Mouse (Mus musculus): Measurements from ENCODE around the gene Stk32c. TPM values are rescaled to one million over a fixed set of nuclear protein-coding genes. Genes with fewer than 3 reads are reported as not detected.

The Stk32c gene
- polyA plus RNA-seq, 1 experiment from 2014 or later: not detected

DNA sequence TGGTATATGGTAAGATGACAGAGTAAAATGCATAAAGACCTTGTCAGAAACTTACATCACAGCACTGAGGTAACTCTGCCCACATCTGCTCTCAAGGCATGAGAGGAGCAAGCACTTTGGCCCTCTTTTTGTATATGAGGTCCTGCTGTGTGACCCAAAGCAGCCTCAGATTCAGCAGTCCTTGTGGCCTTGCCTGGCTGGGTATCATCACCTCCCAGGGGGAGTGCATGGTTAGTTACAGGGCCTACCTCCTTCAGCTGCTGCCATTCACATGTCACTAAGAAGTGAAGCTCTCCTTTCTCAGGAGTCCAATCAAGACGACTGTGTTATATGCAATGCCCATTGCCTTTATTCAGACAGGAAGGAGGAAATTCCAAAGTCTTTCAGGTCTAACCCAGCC, 2.4 kb upstream of the Stk32c start:
- H3K27ac ChIP-seq (ENCODE audit: low read depth, low read length): no peak overlapping the region
- H3K27me3 ChIP-seq (ENCODE audit: control insufficient read depth, insufficient read depth, low read length): no peaks in the 10 kb centered on the region
- WGBS (ENCODE audit: insufficient replicate concordance): 67% methylated on average over 1 of the region's 1 CpGs
- H3K9me3 ChIP-seq (replicated peaks; ENCODE audit: control insufficient read depth, low read length): no peaks in the 10 kb centered on the region
- no peaks in the 10 kb centered on the region for H3K36me3 ChIP-seq (ENCODE audit: control insufficient read depth, insufficient read depth, low read length)
- ATAC-seq (replicated peaks; ENCODE audit: insufficient number of reproducible peaks, low FRiP score, low TSS enrichment): no peak
- H3K4me2 ChIP-seq: no peak overlapping the region
- H3K4me3 ChIP-seq (ENCODE audit: low read depth, low read length): no peak overlapping the region
- H3K9ac ChIP-seq (ENCODE audit: low read depth, low read length): no peak overlapping the region; the same call in 1 of the 2 replicates
- peaks cover 10% of the 10 kb centered on the region for H3K4me1 ChIP-seq (ENCODE audit: control insufficient read depth, insufficient read depth, low read length)

DNA sequence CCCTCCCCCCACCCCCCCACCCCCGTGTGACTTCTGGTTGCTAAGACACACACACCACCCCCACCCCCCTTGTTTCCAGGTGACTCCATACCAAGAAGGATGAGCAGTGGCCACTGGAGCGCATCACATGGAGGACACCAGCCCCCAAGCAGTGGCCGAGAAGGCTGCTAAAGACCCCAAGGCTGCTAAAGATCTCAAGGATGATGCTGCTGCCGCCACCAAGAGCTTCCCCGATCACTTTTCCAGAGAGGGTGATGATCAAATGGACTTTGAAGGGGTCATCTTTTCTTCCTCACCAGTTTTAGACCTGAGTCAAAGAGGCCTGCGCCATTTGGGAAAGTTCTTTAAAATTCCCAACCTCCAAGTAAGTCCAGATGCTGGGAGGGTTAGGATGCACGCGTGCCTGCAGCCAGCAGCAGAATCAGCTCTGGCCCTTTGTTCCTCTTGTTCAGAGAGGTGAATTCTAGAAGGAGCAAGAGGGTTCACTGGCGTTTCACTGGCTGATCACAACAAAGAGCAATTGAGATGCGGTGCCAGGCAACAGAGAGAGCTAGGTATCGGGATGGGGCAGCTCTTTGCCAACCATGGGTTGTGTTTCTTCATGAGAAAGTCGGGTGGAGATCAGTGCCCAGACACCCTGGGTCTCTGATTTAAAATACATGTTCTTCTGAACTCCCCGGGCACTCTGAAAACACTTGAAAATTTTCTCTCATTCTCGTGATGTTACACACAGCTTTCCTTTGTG, 1.7 kb upstream of the Stk32c start:
- ATAC-seq (replicated peaks; ENCODE audit: insufficient number of reproducible peaks, low FRiP score, low TSS enrichment): no peak
- Histone ChIP-seq H3K4me3 (ENCODE audit: low read depth, low read length) (no peak overlapping the region), H3K27ac (ENCODE audit: low read depth, low read length) (no peak overlapping the region), H3K9me3 (replicated peaks; ENCODE audit: control insufficient read depth, low read length) (no peaks in the 10 kb centered on the region), H3K9ac (ENCODE audit: low read depth, low read length) (no peak overlapping the region), H3K4me1 (ENCODE audit: control insufficient read depth, insufficient read depth, low read length) (peaks cover 10% of the 10 kb centered on the region), H3K27me3 (ENCODE audit: control insufficient read depth, insufficient read depth, low read length) (no peaks in the 10 kb centered on the region), H3K4me2 (no peak overlapping the region), H3K36me3 (ENCODE audit: control insufficient read depth, insufficient read depth, low read length) (no peaks in the 10 kb centered on the region)
- 77% methylated on average over 14 of the region's 14 CpGs for WGBS (ENCODE audit: insufficient replicate concordance)

DNA sequence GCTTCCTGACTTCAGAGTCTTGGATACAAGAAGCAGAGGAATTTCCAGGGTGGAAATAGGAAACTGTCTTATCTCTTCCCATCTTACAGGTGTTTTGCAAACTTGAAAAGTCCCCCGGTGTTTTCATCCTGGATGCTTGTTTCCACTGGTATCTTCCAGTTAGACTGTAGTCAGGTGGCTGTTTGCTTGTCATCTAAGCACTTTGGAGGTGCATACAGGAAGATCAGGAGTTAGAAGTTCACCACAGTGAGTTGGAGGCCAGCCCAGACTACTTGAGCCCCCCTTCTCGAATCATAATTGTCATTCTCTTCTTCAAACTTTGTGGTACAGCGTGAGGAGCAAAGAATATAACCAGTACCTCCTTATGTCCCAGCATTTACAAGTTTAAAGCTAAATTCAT, 1.1 kb upstream of the Stk32c start:
- H3K9ac ChIP-seq (ENCODE audit: low read depth, low read length): no peak overlapping the region
- 70% methylated on average over 3 of the region's 3 CpGs for WGBS (ENCODE audit: insufficient replicate concordance)
- H3K4me2 ChIP-seq: no peak overlapping the region
- H3K27me3 ChIP-seq (ENCODE audit: control insufficient read depth, insufficient read depth, low read length): no peaks in the 10 kb centered on the region
- H3K36me3 ChIP-seq (ENCODE audit: control insufficient read depth, insufficient read depth, low read length): no peaks in the 10 kb centered on the region
- H3K27ac ChIP-seq (ENCODE audit: low read depth, low read length): no peak overlapping the region
- H3K4me1 ChIP-seq (ENCODE audit: control insufficient read depth, insufficient read depth, low read length): peaks cover 7% of the 10 kb centered on the region
- H3K9me3 ChIP-seq (replicated peaks; ENCODE audit: control insufficient read depth, low read length): no peaks in the 10 kb centered on the region
- no peak overlapping the region for H3K4me3 ChIP-seq (ENCODE audit: low read depth, low read length)
- no peak for ATAC-seq (replicated peaks; ENCODE audit: insufficient number of reproducible peaks, low FRiP score, low TSS enrichment)

DNA sequence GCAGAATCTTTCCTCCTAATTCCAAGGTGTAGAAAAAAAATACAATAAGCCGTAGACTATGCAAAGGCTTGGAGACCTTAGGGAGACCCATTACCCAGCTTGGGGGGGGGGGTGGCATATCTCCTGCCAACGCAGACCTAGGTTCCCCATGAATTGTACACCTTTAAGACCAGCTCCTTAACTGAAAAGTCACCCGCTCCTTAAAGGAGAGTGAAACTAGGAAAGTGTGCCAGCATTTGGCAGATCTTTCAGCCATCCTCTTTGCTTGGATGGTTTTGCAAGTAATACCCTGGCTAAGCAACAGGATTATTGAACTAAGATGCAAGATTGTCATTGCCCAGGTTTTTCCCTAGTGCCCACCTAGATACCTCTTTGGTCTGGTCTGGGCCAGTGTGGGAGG, 644 bp upstream of the Stk32c start:
- Histone ChIP-seq H3K4me2 (peak overlapping the region; percentile 75), H3K9me3 (replicated peaks; ENCODE audit: control insufficient read depth, low read length) (no peaks in the 10 kb centered on the region), H3K36me3 (ENCODE audit: control insufficient read depth, insufficient read depth, low read length) (no peaks in the 10 kb centered on the region), H3K4me3 (ENCODE audit: low read depth, low read length) (peak overlapping the region; percentile 63; the same call in 1 of the 2 replicates), H3K27ac (ENCODE audit: low read depth, low read length) (no peak overlapping the region), H3K27me3 (ENCODE audit: control insufficient read depth, insufficient read depth, low read length) (no peaks in the 10 kb centered on the region), H3K4me1 (ENCODE audit: control insufficient read depth, insufficient read depth, low read length) (peaks cover 3% of the 10 kb centered on the region), H3K9ac (ENCODE audit: low read depth, low read length) (peak overlapping the region; percentile 73; the same call in 1 of the 2 replicates)
- WGBS (ENCODE audit: insufficient replicate concordance): 67% methylated on average over 3 of the region's 3 CpGs
- 0 out of 2 replicates have a peak, but pooled peaks have one; percentile 1 for ATAC-seq (replicated peaks; ENCODE audit: insufficient number of reproducible peaks, low FRiP score, low TSS enrichment)

DNA sequence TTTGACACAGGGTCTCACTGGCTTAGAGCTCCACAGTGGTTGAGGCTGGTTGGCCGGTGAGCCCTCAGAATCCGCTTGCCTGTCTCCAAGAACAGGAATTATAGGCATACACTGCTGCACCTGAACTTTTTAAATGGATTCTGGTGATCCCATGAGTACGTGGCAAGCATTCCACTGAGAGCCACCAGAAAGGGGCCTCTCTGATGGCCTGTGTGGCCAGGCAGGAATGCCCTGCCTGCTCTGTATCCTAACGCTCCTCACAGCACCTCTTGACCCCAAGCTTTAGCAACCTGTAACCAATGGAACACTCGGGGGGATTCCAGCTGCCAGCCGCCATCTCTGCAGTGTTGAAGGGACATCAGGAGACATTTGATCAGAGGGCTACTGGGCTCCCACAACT, 1.3 kb downstream of the Stk32c start:
- Histone ChIP-seq H3K4me2 (no peak overlapping the region), H3K27ac (ENCODE audit: low read depth, low read length) (no peak overlapping the region), H3K27me3 (ENCODE audit: control insufficient read depth, insufficient read depth, low read length) (no peaks in the 10 kb centered on the region), H3K9ac (ENCODE audit: low read depth, low read length) (no peak overlapping the region), H3K4me3 (ENCODE audit: low read depth, low read length) (no peak overlapping the region), H3K36me3 (ENCODE audit: control insufficient read depth, insufficient read depth, low read length) (no peaks in the 10 kb centered on the region), H3K9me3 (replicated peaks; ENCODE audit: control insufficient read depth, low read length) (no peaks in the 10 kb centered on the region), H3K4me1 (ENCODE audit: control insufficient read depth, insufficient read depth, low read length) (no peaks in the 10 kb centered on the region)
- no peak for ATAC-seq (replicated peaks; ENCODE audit: insufficient number of reproducible peaks, low FRiP score, low TSS enrichment)
- 80% methylated on average over 6 of the region's 6 CpGs for WGBS (ENCODE audit: insufficient replicate concordance)

DNA sequence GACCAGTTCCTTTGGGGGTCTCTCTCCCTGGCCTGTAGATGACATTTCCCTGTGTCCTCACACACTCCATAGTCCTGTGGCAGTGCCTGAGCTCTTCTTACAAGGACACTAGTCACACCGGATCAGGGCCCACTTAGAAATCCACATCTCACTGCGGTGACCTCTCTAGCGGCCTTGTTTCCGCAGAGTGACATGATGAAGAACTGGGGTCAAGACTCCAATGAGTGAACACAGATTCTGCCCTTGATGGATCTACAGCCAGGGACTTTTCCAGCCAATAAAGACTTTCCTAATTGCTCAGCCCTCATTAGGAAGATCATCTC, 4.4 kb downstream of the Stk32c start:
- H3K36me3 ChIP-seq (ENCODE audit: control insufficient read depth, insufficient read depth, low read length): no peaks in the 10 kb centered on the region
- no peak for ATAC-seq (replicated peaks; ENCODE audit: insufficient number of reproducible peaks, low FRiP score, low TSS enrichment)
- no peak overlapping the region for H3K27ac ChIP-seq (ENCODE audit: low read depth, low read length)
- H3K4me2 ChIP-seq: no peak overlapping the region
- no peaks in the 10 kb centered on the region for H3K27me3 ChIP-seq (ENCODE audit: control insufficient read depth, insufficient read depth, low read length)
- H3K9me3 ChIP-seq (replicated peaks; ENCODE audit: control insufficient read depth, low read length): no peaks in the 10 kb centered on the region
- 77% methylated on average over 4 of the region's 4 CpGs for whole genome bisulfite sequencing (ENCODE audit: insufficient replicate concordance)
- no peak overlapping the region for H3K4me3 ChIP-seq (ENCODE audit: low read depth, low read length)
- H3K9ac ChIP-seq (ENCODE audit: low read depth, low read length): no peak overlapping the region
- H3K4me1 ChIP-seq (ENCODE audit: control insufficient read depth, insufficient read depth, low read length): no peaks in the 10 kb centered on the region

DNA sequence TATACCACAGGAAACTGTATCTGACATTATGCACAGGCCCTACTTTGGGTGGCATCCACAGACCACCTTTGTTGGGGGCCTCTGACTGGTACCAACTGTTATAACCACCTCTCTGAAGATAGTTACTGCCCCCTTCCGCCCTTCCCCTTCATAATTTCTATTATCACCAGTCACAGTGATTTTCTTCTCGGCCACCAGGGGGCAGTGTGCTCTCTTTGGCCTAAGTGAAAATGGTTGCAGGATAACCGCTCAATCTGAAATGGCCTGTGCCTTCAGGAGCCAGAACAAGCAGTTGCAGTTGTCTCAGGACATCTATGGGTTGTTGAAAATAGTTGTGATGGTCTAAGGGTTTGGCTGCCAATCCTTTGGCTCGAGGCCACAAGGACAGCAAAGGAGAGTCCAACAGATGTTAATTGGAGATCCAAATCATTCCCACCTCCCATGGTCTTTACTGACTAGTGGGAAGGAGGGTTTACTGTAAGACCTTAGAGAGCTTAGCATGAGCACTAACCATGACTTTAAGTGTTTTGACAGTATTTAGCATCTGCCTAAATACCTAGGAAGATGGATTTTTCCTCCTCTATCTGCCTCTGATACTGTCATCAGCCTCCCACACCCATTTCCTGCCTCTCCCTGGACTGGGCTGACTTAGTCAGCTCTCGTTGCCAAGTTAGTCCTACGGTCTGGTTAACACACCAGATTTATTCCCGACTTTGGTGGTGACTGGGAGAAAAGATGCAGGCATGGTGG, 4.9 kb downstream of the Stk32c start:
- no peaks in the 10 kb centered on the region for H3K27me3 ChIP-seq (ENCODE audit: control insufficient read depth, insufficient read depth, low read length)
- H3K36me3 ChIP-seq (ENCODE audit: control insufficient read depth, insufficient read depth, low read length): no peaks in the 10 kb centered on the region
- no peaks in the 10 kb centered on the region for H3K4me1 ChIP-seq (ENCODE audit: control insufficient read depth, insufficient read depth, low read length)
- no peak overlapping the region for H3K27ac ChIP-seq (ENCODE audit: low read depth, low read length)
- ATAC-seq (replicated peaks; ENCODE audit: insufficient number of reproducible peaks, low FRiP score, low TSS enrichment): no peak
- no peak overlapping the region for H3K9ac ChIP-seq (ENCODE audit: low read depth, low read length)
- WGBS (ENCODE audit: insufficient replicate concordance): 21% methylated on average over 7 of the region's 7 CpGs
- H3K4me3 ChIP-seq (ENCODE audit: low read depth, low read length): no peak overlapping the region
- H3K4me2 ChIP-seq: no peak overlapping the region
- no peaks in the 10 kb centered on the region for H3K9me3 ChIP-seq (replicated peaks; ENCODE audit: control insufficient read depth, low read length)

DNA sequence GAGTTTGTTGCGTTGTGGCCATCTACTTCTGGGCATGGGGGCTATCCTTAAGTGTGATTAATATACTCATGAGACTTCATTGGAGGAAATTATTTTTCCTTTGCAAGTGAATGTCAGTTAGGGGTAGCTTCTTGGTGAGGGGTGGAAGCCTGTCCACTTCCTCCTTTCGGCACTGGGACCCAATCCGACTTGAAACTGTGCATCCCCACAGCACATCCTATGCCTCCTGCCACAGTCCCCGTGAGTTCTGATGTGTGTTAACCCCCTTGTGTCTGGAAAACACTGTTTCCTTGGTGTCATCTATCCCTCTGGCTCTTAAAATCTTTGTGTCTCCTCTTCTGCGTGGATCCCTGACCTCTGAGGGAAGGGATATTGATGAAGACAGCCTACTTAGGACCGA, 11.9 kb downstream of the Stk32c start:
- no peak overlapping the region for H3K4me3 ChIP-seq (ENCODE audit: low read depth, low read length)
- WGBS (ENCODE audit: insufficient replicate concordance): 55% methylated on average over 6 of the region's 6 CpGs
- ATAC-seq (replicated peaks; ENCODE audit: insufficient number of reproducible peaks, low FRiP score, low TSS enrichment): no peak

More for the DNA sequence above, 11.9 kb downstream of the Stk32c start:
- Histone ChIP-seq H3K36me3 (ENCODE audit: control insufficient read depth, insufficient read depth, low read length) (no peaks in the 10 kb centered on the region), H3K4me2 (no peak overlapping the region), H3K4me1 (ENCODE audit: control insufficient read depth, insufficient read depth, low read length) (no peaks in the 10 kb centered on the region), H3K9ac (ENCODE audit: low read depth, low read length) (no peak overlapping the region), H3K9me3 (replicated peaks; ENCODE audit: control insufficient read depth, low read length) (no peaks in the 10 kb centered on the region), H3K27me3 (ENCODE audit: control insufficient read depth, insufficient read depth, low read length) (peaks cover 2% of the 10 kb centered on the region; the same call in 1 of the 2 replicates), H3K27ac (ENCODE audit: low read depth, low read length) (no peak overlapping the region)
